ENCODE assay signal across 29 mouse cellular contexts in the genomic region with DNA sequence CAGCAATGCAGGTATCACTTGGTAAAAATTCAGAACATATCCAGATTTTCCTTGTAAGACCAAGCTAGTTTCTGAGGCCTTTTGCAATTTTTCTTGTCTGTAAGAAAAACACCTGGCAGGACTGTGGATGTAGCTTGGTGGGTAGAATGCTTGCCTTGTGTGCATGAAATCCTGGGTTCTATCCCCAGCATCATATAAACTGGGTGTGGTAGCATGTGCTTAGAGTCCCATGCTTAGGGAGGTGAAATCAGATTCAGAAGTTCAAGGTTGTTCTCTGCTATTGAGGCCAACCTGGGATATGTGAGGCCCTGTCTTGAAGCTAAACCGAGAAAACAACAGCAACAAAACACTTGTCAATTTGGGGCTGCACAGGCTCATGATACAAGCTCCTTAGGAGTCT. TPM values are rescaled to one million over a fixed set of nuclear protein-coding genes. Genes with fewer than 3 reads are reported as not detected.
DNase-seq lines count a peak whose midpoint lies in the region; ATAC-seq and TF ChIP-seq lines count a peak whose summit lies in the region.
"Had no signal": no experiment of that assay in that cellular context is flagged by ENCODE, and none has a peak within 500 bp of the region (broad histone marks: within the 10 kb centered on the region; RNA-seq: fewer than 3 reads in every experiment).

No protein-coding gene starts in this region.

- DNase-seq in heart, postnatal 4 days, result no peak
- DNase-seq in heart, adult 18-20 months, result no peak
- DNase-seq: adrenal gland, adult 2 months; adrenal gland, postnatal 10 days; adrenal gland, postnatal 25 days; cerebellum, adult 11 months; cerebellum, adult 18-20 months; cerebellum, adult 8-10 months; cerebellum, adult 9-11 months; cerebellum, postnatal 14 days; cerebellum, postnatal 36 days; embryo, embryonic 11 days had no signal

- 67% methylated on average over 1 of the region's 1 CpGs for WGBS in intestine, embryonic 15.5 days
- WGBS in intestine, postnatal 0 days, result 47% methylated on average over 1 of the region's 1 CpGs
- WGBS in hindbrain, embryonic 13.5 days, result 89% methylated on average over 1 of the region's 1 CpGs

- no peaks in the 10 kb centered on the region for H3K36me3 ChIP-seq in intestine, embryonic 15.5 days
- H3K36me3 ChIP-seq in intestine, postnatal 0 days (ENCODE audit: control insufficient read depth, insufficient read depth), result no peaks in the 10 kb centered on the region
- H3K36me3 ChIP-seq in hindbrain, embryonic 13.5 days, result no peaks in the 10 kb centered on the region
- H3K36me3 ChIP-seq: embryonic facial prominence, embryonic 13.5 days; embryonic facial prominence, embryonic 15.5 days; forebrain, embryonic 10.5 days; forebrain, embryonic 12.5 days had no signal

- peak overlapping the region; percentile 45; the same call in 1 of the 2 replicates for H3K4me2 ChIP-seq in intestine, embryonic 15.5 days (replicated peaks)
- H3K4me2 ChIP-seq in intestine, postnatal 0 days (replicated peaks; ENCODE audit: low read depth), result peak overlapping the region; percentile 52
- H3K4me2 ChIP-seq in hindbrain, embryonic 13.5 days, result no peak overlapping the region
- H3K4me2 ChIP-seq: embryonic facial prominence, embryonic 13.5 days; embryonic facial prominence, embryonic 15.5 days; forebrain, embryonic 12.5 days had no signal

- no peaks in the 10 kb centered on the region for H3K27me3 ChIP-seq in intestine, embryonic 15.5 days (replicated peaks)
- no peaks in the 10 kb centered on the region for H3K27me3 ChIP-seq in intestine, postnatal 0 days (replicated peaks; ENCODE audit: control insufficient read depth, insufficient read depth, low read length)
- H3K27me3 ChIP-seq in hindbrain, embryonic 13.5 days, result no peaks in the 10 kb centered on the region
- H3K27me3 ChIP-seq: embryonic facial prominence, embryonic 13.5 days; embryonic facial prominence, embryonic 15.5 days; forebrain, embryonic 12.5 days had no signal

- no peak overlapping the region for H3K4me3 ChIP-seq in intestine, embryonic 15.5 days (replicated peaks)
- no peak overlapping the region for H3K4me3 ChIP-seq in intestine, postnatal 0 days (ENCODE audit: low read depth, low read length)
- H3K4me3 ChIP-seq in hindbrain, embryonic 13.5 days, result no peak overlapping the region
- H3K4me3 ChIP-seq: embryonic facial prominence, embryonic 13.5 days; embryonic facial prominence, embryonic 15.5 days; erythroblast, embryonic 14.5 days; forebrain, embryonic 10.5 days; forebrain, embryonic 12.5 days had no signal

- TF ChIP-seq CTCF in intestine, postnatal 0 days (IDR thresholded peaks at IDR 0.05; ENCODE audit: low read depth), result no peak

- peak overlapping the region; percentile 54; the same call in 1 of the 2 replicates for H3K27ac ChIP-seq in intestine, embryonic 15.5 days
- peak overlapping the region; percentile 73 for H3K27ac ChIP-seq in intestine, postnatal 0 days (ENCODE audit: low read depth, low read length)
- no peak overlapping the region for H3K27ac ChIP-seq in hindbrain, embryonic 13.5 days
- H3K27ac ChIP-seq: embryonic facial prominence, embryonic 13.5 days; embryonic facial prominence, embryonic 15.5 days; forebrain, embryonic 10.5 days; forebrain, embryonic 12.5 days had no signal

- H3K4me1 ChIP-seq in intestine, embryonic 15.5 days (replicated peaks), result no peaks in the 10 kb centered on the region; the same call in 1 of the 2 replicates
- H3K4me1 ChIP-seq in intestine, postnatal 0 days (replicated peaks; ENCODE audit: control insufficient read depth, insufficient read depth, low read length), result no peaks in the 10 kb centered on the region
- no peaks in the 10 kb centered on the region for H3K4me1 ChIP-seq in hindbrain, embryonic 13.5 days (replicated peaks)
- H3K4me1 ChIP-seq: embryonic facial prominence, embryonic 13.5 days; embryonic facial prominence, embryonic 15.5 days; forebrain, embryonic 10.5 days; forebrain, embryonic 12.5 days had no signal

- no peak overlapping the region for H3K9ac ChIP-seq in intestine, embryonic 15.5 days
- no peak overlapping the region for H3K9ac ChIP-seq in intestine, postnatal 0 days (ENCODE audit: low read depth, low read length)
- no peak overlapping the region for H3K9ac ChIP-seq in hindbrain, embryonic 13.5 days
- H3K9ac ChIP-seq: embryonic facial prominence, embryonic 13.5 days; embryonic facial prominence, embryonic 15.5 days; forebrain, embryonic 12.5 days had no signal

- no peaks in the 10 kb centered on the region for H3K9me3 ChIP-seq in intestine, embryonic 15.5 days
- H3K9me3 ChIP-seq in intestine, postnatal 0 days (ENCODE audit: control insufficient read depth), result no peaks in the 10 kb centered on the region
- no peaks in the 10 kb centered on the region for H3K9me3 ChIP-seq in hindbrain, embryonic 13.5 days
- H3K9me3 ChIP-seq: embryonic facial prominence, embryonic 13.5 days; embryonic facial prominence, embryonic 15.5 days; forebrain, embryonic 10.5 days; forebrain, embryonic 12.5 days had no signal

- peak; percentile 43; the same call in 1 of the 2 replicates for ATAC-seq in intestine, embryonic 15.5 days
- ATAC-seq in intestine, postnatal 0 days, result peak; percentile 58
- ATAC-seq in hindbrain, embryonic 13.5 days (ENCODE audit: low FRiP score), result no peak
- ATAC-seq: forebrain, embryonic 14.5 days; forebrain, embryonic 16.5 days had no signal

RNA-seq across cellular contexts. Expression of gene Ms4a18, which starts 1.8 kb away (rescaled TPM):
- 33.2 and 37.9 TPM in 2 replicates for polyA plus RNA-seq in intestine, embryonic 15.5 days (2015; fragmentation: Nextera tagmentation; extraction: Ambion mirVana)
- polyA plus RNA-seq in intestine, postnatal 0 days (2015; fragmentation: Nextera tagmentation; extraction: Ambion mirVana), result 30.9 and 31.8 TPM in 2 replicates
- total RNA-seq in heart, postnatal 4 days (2021), result not detected
- total RNA-seq in heart, adult 18-20 months (2021), result not detected
- not detected in 2 replicates for polyA plus RNA-seq in hindbrain, embryonic 13.5 days (2015; fragmentation: Nextera tagmentation; extraction: Ambion mirVana)
- total RNA-seq: adrenal gland, adult 2 months; adrenal gland, postnatal 10 days; adrenal gland, postnatal 25 days; adrenal gland, postnatal 4 days; common myeloid progenitor, adult 5-6 weeks; ES-E14; MEL had no signal
- polyA plus RNA-seq: adrenal gland, adult 2 months; brain, embryonic 14.5 days; C2C12; embryonic facial prominence, embryonic 11.5 days; embryonic facial prominence, embryonic 13.5 days; embryonic facial prominence, embryonic 15.5 days; erythroblast, embryonic 14.5 days; forebrain, embryonic 10.5 days; forebrain, embryonic 12.5 days; forebrain, embryonic 14.5 days; forebrain, embryonic 16.5 days had no signal

RNA-seq across cellular contexts. Expression of gene Ms4a15, which starts 22.9 kb away (rescaled TPM):
- polyA plus RNA-seq in intestine, embryonic 15.5 days (2015; fragmentation: Nextera tagmentation; extraction: Ambion mirVana), result 0.21 and 0.28 TPM in 2 replicates
- 0.34 and 0.44 TPM in 2 replicates for polyA plus RNA-seq in intestine, postnatal 0 days (2015; fragmentation: Nextera tagmentation; extraction: Ambion mirVana)
- total RNA-seq in heart, postnatal 4 days (2021), result not detected
- total RNA-seq in heart, adult 18-20 months (2021), result not detected
- not detected in 2 replicates for polyA plus RNA-seq in hindbrain, embryonic 13.5 days (2015; fragmentation: Nextera tagmentation; extraction: Ambion mirVana)
- total RNA-seq: adrenal gland, adult 2 months; adrenal gland, postnatal 10 days; adrenal gland, postnatal 25 days; common myeloid progenitor, adult 5-6 weeks; ES-E14; MEL had no signal
- polyA plus RNA-seq: adrenal gland, adult 2 months; brain, embryonic 14.5 days; C2C12; embryonic facial prominence, embryonic 11.5 days; embryonic facial prominence, embryonic 13.5 days; embryonic facial prominence, embryonic 15.5 days; erythroblast, embryonic 14.5 days; forebrain, embryonic 10.5 days; forebrain, embryonic 12.5 days; forebrain, embryonic 14.5 days had no signal

RNA-seq across cellular contexts. Expression of gene Ms4a10, which starts 41.5 kb away (rescaled TPM):
- polyA plus RNA-seq in intestine, embryonic 15.5 days (2015; fragmentation: Nextera tagmentation; extraction: Ambion mirVana), result 37.4 and 51.1 TPM in 2 replicates
- polyA plus RNA-seq in intestine, postnatal 0 days (2015; fragmentation: Nextera tagmentation; extraction: Ambion mirVana), result 854 and 883 TPM in 2 replicates
- not detected for total RNA-seq in heart, postnatal 4 days (2021)
- total RNA-seq in heart, adult 18-20 months (2021), result not detected
- polyA plus RNA-seq in hindbrain, embryonic 13.5 days (2015; fragmentation: Nextera tagmentation; extraction: Ambion mirVana), result not detected in 2 replicates
- total RNA-seq: common myeloid progenitor, adult 5-6 weeks; MEL had no signal
- polyA plus RNA-seq: brain, embryonic 14.5 days; C2C12; embryonic facial prominence, embryonic 11.5 days; embryonic facial prominence, embryonic 13.5 days; erythroblast, embryonic 14.5 days; forebrain, embryonic 10.5 days; forebrain, embryonic 12.5 days; forebrain, embryonic 14.5 days; forebrain, embryonic 16.5 days had no signal

Comparison
In these comparisons a context has a peak if more than half of its experiments do, and no peak if none do; other contexts are left out.
1. RNA of gene Ms4a18, which starts 1.8 kb away (polyA plus RNA-seq): 33.2 to 37.9 TPM in intestine, embryonic 15.5 days and 30.9 to 31.8 TPM in intestine, postnatal 0 days; not detected in hindbrain, embryonic 13.5 days; every median in the first group is over 10 times any median in the second.
2. RNA of gene Ms4a10, which starts 41.5 kb away (polyA plus RNA-seq): 854 to 883 TPM in intestine, postnatal 0 days and 37.4 to 51.1 TPM in intestine, embryonic 15.5 days; not detected in hindbrain, embryonic 13.5 days; every median in the first group is over 10 times any median in the second.